Mouse (Mus musculus) retina, postnatal 1 day (tissue): ENCODE data around the gene Gm45716.
"Not testable (repeated sequence)": the region's sequence is repeated elsewhere in the genome, so short reads cannot be mapped to it uniquely, and the experiment has no call there.

Experiments used
- DNase-seq: peaks from one replicate; pipeline ENCODE4 v3.0.0-alpha.2; 2012

The Gm45716 gene

GRCm38 (mm10) chr11:90251923-90252322 is 64.4 kb downstream of the Gm45716 start:
- no peak for DNase-seq

GRCm38 (mm10) chr11:90252366-90252765 is 64.9 kb downstream of the Gm45716 start:
- no peak for DNase-seq

- no peak for DNase-seq
Observed at GRCm38 (mm10) chr11:90254536-90254935, 67.1 kb downstream of the Gm45716 start.

- DNase-seq = no peak
Observed at GRCm38 (mm10) chr11:90255687-90256086, 68.2 kb downstream of the Gm45716 start.

GRCm38 (mm10) chr11:90256833-90257525 is 69.5 kb downstream of the Gm45716 start:
- DNase-seq = no peak

GRCm38 (mm10) chr11:90258321-90258927 is 70.9 kb downstream of the Gm45716 start:
- no peak for DNase-seq

GRCm38 (mm10) chr11:90259071-90259470 is 71.6 kb downstream of the Gm45716 start:
- no peak for DNase-seq

- no peak for DNase-seq
Observed at GRCm38 (mm10) chr11:90259826-90260225, 72.3 kb downstream of the Gm45716 start.

- peak; percentile 47 for DNase-seq
Observed at GRCm38 (mm10) chr11:90264180-90264579, 76.7 kb downstream of the Gm45716 start.

GRCm38 (mm10) chr11:90265581-90265980 is 78.1 kb downstream of the Gm45716 start:
- DNase-seq = no peak

GRCm38 (mm10) chr11:90268934-90269333 is 81.5 kb downstream of the Gm45716 start:
- no peak for DNase-seq

- peak; percentile 61 for DNase-seq
Observed at GRCm38 (mm10) chr11:90269398-90270123, 82.1 kb downstream of the Gm45716 start.

- no peak for DNase-seq
Observed at GRCm38 (mm10) chr11:90270132-90270877, 82.8 kb downstream of the Gm45716 start.

GRCm38 (mm10) chr11:90274187-90274586 is 86.7 kb downstream of the Gm45716 start:
- DNase-seq = peak; percentile 42

GRCm38 (mm10) chr11:90275663-90276062 is 88.2 kb downstream of the Gm45716 start:
- no peak for DNase-seq

GRCm38 (mm10) chr11:90276150-90276549 is 88.7 kb downstream of the Gm45716 start:
- DNase-seq = peak; percentile 56

- no peak for DNase-seq
Observed at GRCm38 (mm10) chr11:90276561-90276960, 89.1 kb downstream of the Gm45716 start.

GRCm38 (mm10) chr11:90280069-90280468 is 92.6 kb downstream of the Gm45716 start:
- no peak for DNase-seq

- DNase-seq = not testable (repeated sequence)
Observed at GRCm38 (mm10) chr11:90281943-90282342, 94.5 kb downstream of the Gm45716 start.

GRCm38 (mm10) chr11:90283159-90283558 is 95.7 kb downstream of the Gm45716 start:
- DNase-seq = no peak

- DNase-seq = no peak
Observed at GRCm38 (mm10) chr11:90283601-90284000, 96.1 kb downstream of the Gm45716 start.

- no peak for DNase-seq
Observed at GRCm38 (mm10) chr11:90284079-90284478, 96.6 kb downstream of the Gm45716 start.

GRCm38 (mm10) chr11:90284623-90285022 is 97.1 kb downstream of the Gm45716 start:
- no peak for DNase-seq
